Mouse (Mus musculus): ENCODE data around the gene Dock6. TPM values are rescaled to one million over a fixed set of nuclear protein-coding genes. Genes with fewer than 3 reads are reported as not detected.
A peak's percentile ranks its signal among the peaks of the same experiment; 100 is the strongest.

Dock6 gene
- total and polyA plus RNA-seq, 3 experiments, result 3.9 to 16.8 (median 11.6) TPM

GRCm38 (mm10) chr9:21806976-21807375, 45.5 kb downstream of the Dock6 start:
- no peaks in the 10 kb centered on the region for H3K36me3 ChIP-seq (replicated peaks)

GRCm38 (mm10) chr9:21806363-21806762, 46.1 kb downstream of the Dock6 start:
- no peak for TF ChIP-seq POLR2AphosphoS5 (IDR thresholded peaks at IDR 0.05; ENCODE audit: insufficient replicate concordance, low read depth, low read length)
- no peak for TF ChIP-seq GATA2 (IDR thresholded peaks at IDR 0.05; ENCODE audit: borderline replicate concordance, low read depth, low read length)
- no peak for TF ChIP-seq TAL1 (conservative IDR thresholded peaks at IDR 0.05; ENCODE audit: low read depth, low read length)
- no peak for TF ChIP-seq GATA1 (IDR thresholded peaks at IDR 0.05; ENCODE audit: borderline replicate concordance, low read length)
- TF ChIP-seq CTCF (IDR thresholded peaks at IDR 0.05; ENCODE audit: low read depth, low read length), result no peak
- no peaks in the 10 kb centered on the region for H3K36me3 ChIP-seq (replicated peaks)

More at GRCm38 (mm10) chr9:21806976-21807375, 45.5 kb downstream of the Dock6 start:
- DNase-seq (ENCODE audit: low spot score) (no peak), ATAC-seq (ENCODE audit: extremely low read depth, insufficient number of reproducible peaks, low FRiP score, poor library complexity, severe bottlenecking) (no peak)
- H3K4me3 ChIP-seq (ENCODE audit: low read depth, low read length), result no peak overlapping the region
- TF ChIP-seq GATA1 (IDR thresholded peaks at IDR 0.05; ENCODE audit: borderline replicate concordance, low read length) (no peak), CTCF (IDR thresholded peaks at IDR 0.05; ENCODE audit: low read depth, low read length) (no peak), POLR2AphosphoS5 (IDR thresholded peaks at IDR 0.05; ENCODE audit: insufficient replicate concordance, low read depth, low read length) (no peak), GATA2 (IDR thresholded peaks at IDR 0.05; ENCODE audit: borderline replicate concordance, low read depth, low read length) (no peak), TAL1 (conservative IDR thresholded peaks at IDR 0.05; ENCODE audit: low read depth, low read length) (no peak)
- no peaks in the 10 kb centered on the region for H3K9me3 ChIP-seq (replicated peaks)
- peaks cover 28% of the 10 kb centered on the region for H3K27me3 ChIP-seq (ENCODE audit: insufficient read depth, low read length)
- no peaks in the 10 kb centered on the region for H3K4me1 ChIP-seq (ENCODE audit: insufficient read depth, low read depth, low read length)

DNA sequence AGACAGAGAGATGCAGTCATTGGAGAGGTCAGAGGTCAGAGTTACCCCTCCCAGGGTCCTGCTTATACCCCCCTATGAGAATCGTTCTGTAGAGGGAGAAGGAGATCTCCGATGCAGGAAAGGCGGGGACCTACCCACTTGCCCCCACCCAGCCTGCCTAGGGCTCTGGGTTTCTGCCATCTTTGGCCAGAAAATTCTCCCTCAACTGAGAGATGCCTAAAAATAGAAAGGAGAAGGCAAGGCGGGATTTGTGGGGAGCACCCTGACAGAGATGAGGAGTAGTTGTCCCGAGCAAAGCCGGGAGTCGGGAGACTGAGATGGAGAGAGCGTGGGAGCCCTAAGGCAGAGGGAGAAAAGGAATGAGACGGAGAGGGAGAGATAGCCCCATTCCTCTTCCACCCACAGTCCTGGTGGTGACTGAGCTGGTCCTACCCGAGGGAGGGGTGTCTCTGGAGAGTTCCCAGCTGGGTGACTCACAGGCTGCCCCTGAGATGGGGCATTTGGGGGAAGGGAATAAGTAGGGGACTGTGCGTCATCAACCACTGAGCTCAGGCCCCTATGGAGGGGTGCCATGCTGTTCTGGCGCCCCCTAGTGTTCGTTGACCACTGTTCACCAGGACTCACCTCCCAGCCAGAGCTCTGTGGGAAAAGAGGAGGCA, 48.3 kb downstream of the Dock6 start:
- peak; percentile 76 for DNase-seq (ENCODE audit: low spot score)
- ATAC-seq (ENCODE audit: extremely low read depth, insufficient number of reproducible peaks, low FRiP score, poor library complexity, severe bottlenecking), result peak; percentile 49
- Histone ChIP-seq H3K27me3 (ENCODE audit: insufficient read depth, low read length) (peaks cover 33% of the 10 kb centered on the region), H3K4me1 (ENCODE audit: insufficient read depth, low read depth, low read length) (no peaks in the 10 kb centered on the region), H3K36me3 (replicated peaks) (no peaks in the 10 kb centered on the region), H3K4me3 (ENCODE audit: low read depth, low read length) (no peak overlapping the region), H3K9me3 (replicated peaks) (no peaks in the 10 kb centered on the region)
- peak; percentile 65 for TF ChIP-seq CTCF (IDR thresholded peaks at IDR 0.05; ENCODE audit: low read depth, low read length)
- TF ChIP-seq GATA1 (IDR thresholded peaks at IDR 0.05; ENCODE audit: borderline replicate concordance, low read length), result no peak
- TF ChIP-seq POLR2AphosphoS5 (IDR thresholded peaks at IDR 0.05; ENCODE audit: insufficient replicate concordance, low read depth, low read length), result no peak

More at GRCm38 (mm10) chr9:21806363-21806762, 46.1 kb downstream of the Dock6 start:
- ATAC-seq (ENCODE audit: extremely low read depth, insufficient number of reproducible peaks, low FRiP score, poor library complexity, severe bottlenecking), result no peak
- H3K27me3 ChIP-seq (ENCODE audit: insufficient read depth, low read length), result peaks cover 33% of the 10 kb centered on the region
- DNase-seq (ENCODE audit: low spot score), result no peak
- H3K9me3 ChIP-seq (replicated peaks), result no peaks in the 10 kb centered on the region
- H3K4me1 ChIP-seq (ENCODE audit: insufficient read depth, low read depth, low read length), result no peaks in the 10 kb centered on the region
- H3K4me3 ChIP-seq (ENCODE audit: low read depth, low read length), result no peak overlapping the region

- Histone ChIP-seq H3K9me3 (replicated peaks) (no peaks in the 10 kb centered on the region), H3K27me3 (ENCODE audit: insufficient read depth, low read length) (peaks cover 57% of the 10 kb centered on the region), H3K4me3 (ENCODE audit: low read depth, low read length) (no peak overlapping the region), H3K36me3 (replicated peaks) (no peaks in the 10 kb centered on the region), H3K4me1 (ENCODE audit: insufficient read depth, low read depth, low read length) (peaks cover 11% of the 10 kb centered on the region)
- no peak for TF ChIP-seq GATA1 (IDR thresholded peaks at IDR 0.05; ENCODE audit: borderline replicate concordance, low read length)
- TF ChIP-seq CTCF (IDR thresholded peaks at IDR 0.05; ENCODE audit: low read depth, low read length), result no peak
- no peak for TF ChIP-seq GATA2 (IDR thresholded peaks at IDR 0.05; ENCODE audit: borderline replicate concordance, low read depth, low read length)
- TF ChIP-seq TAL1 (conservative IDR thresholded peaks at IDR 0.05; ENCODE audit: low read depth, low read length), result no peak
- no peak for TF ChIP-seq POLR2AphosphoS5 (IDR thresholded peaks at IDR 0.05; ENCODE audit: insufficient replicate concordance, low read depth, low read length)
- DNase-seq (ENCODE audit: low spot score), result no peak
- ATAC-seq (ENCODE audit: extremely low read depth, insufficient number of reproducible peaks, low FRiP score, poor library complexity, severe bottlenecking), result no peak
Measured at GRCm38 (mm10) chr9:21801591-21801990, 50.8 kb downstream of the Dock6 start.

GRCm38 (mm10) chr9:21801121-21801520, 51.3 kb downstream of the Dock6 start:
- H3K9me3 ChIP-seq (replicated peaks), result no peaks in the 10 kb centered on the region
- H3K36me3 ChIP-seq (replicated peaks), result no peaks in the 10 kb centered on the region
- DNase-seq (ENCODE audit: low spot score) (no peak), ATAC-seq (ENCODE audit: extremely low read depth, insufficient number of reproducible peaks, low FRiP score, poor library complexity, severe bottlenecking) (no peak)
- H3K4me1 ChIP-seq (ENCODE audit: insufficient read depth, low read depth, low read length), result peaks cover 11% of the 10 kb centered on the region
- no peak for TF ChIP-seq TAL1 (conservative IDR thresholded peaks at IDR 0.05; ENCODE audit: low read depth, low read length)
- peaks cover 61% of the 10 kb centered on the region for H3K27me3 ChIP-seq (ENCODE audit: insufficient read depth, low read length)
- no peak overlapping the region for H3K4me3 ChIP-seq (ENCODE audit: low read depth, low read length)

DNA sequence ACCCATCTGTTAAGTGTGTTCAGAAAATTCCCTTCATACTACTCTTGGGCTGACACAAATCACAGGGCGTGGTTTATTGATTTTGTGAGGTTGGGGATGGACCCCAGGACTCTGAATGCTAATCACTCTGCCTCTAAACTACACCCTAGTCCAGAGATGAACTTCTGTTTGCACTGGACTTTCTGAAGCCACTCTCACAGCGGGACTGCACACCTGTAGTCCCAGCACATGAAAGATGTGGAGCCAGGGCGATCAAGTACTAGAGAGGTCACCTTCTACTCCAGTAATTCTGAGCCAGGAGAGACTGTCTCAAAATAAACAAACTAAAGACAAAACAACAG, 53.5 kb downstream of the Dock6 start:
- DNase-seq (ENCODE audit: low spot score), result no peak
- Histone ChIP-seq H3K36me3 (replicated peaks) (no peaks in the 10 kb centered on the region), H3K27me3 (ENCODE audit: insufficient read depth, low read length) (peaks cover 58% of the 10 kb centered on the region), H3K9me3 (replicated peaks) (no peaks in the 10 kb centered on the region), H3K4me1 (ENCODE audit: insufficient read depth, low read depth, low read length) (peaks cover 11% of the 10 kb centered on the region), H3K4me3 (ENCODE audit: low read depth, low read length) (no peak overlapping the region)
- no peak for TF ChIP-seq GATA1 (IDR thresholded peaks at IDR 0.05; ENCODE audit: borderline replicate concordance, low read length)
- TF ChIP-seq TAL1 (conservative IDR thresholded peaks at IDR 0.05; ENCODE audit: low read depth, low read length), result no peak
- no peak for TF ChIP-seq GATA2 (IDR thresholded peaks at IDR 0.05; ENCODE audit: borderline replicate concordance, low read depth, low read length)
- TF ChIP-seq CTCF (IDR thresholded peaks at IDR 0.05; ENCODE audit: low read depth, low read length), result no peak
- no peak for ATAC-seq (ENCODE audit: extremely low read depth, insufficient number of reproducible peaks, low FRiP score, poor library complexity, severe bottlenecking)
